Mouse (Mus musculus) ES-Bruce4 (cell line): ENCODE results near the gene Vangl2. TPM values are rescaled to one million over a fixed set of nuclear protein-coding genes. Genes with fewer than 3 reads are reported as not detected.

Experiments
- H3K27ac ChIP-seq: 2 replicates; pipeline ENCODE4 v1.5.1; 2012; ENCODE audit warnings: low read length, inconsistent platforms; ENCODE audit not compliant: insufficient read depth
- H3K27me3 ChIP-seq: 2 replicates; pipeline ENCODE4 v1.6.1; 2012; ENCODE audit warnings: mild to moderate bottlenecking, low read length, inconsistent platforms; ENCODE audit not compliant: control insufficient read depth, poor library complexity, insufficient read depth, severe bottlenecking
- H3K36me3 ChIP-seq: 2 replicates; pipeline ENCODE4 v1.6.1; 2012; ENCODE audit warnings: inconsistent platforms, mild to moderate bottlenecking, low read length, moderate library complexity; ENCODE audit not compliant: control insufficient read depth, poor library complexity, insufficient read depth, severe bottlenecking
- H3K4me1 ChIP-seq: one replicate; pipeline ENCODE4 v1.8.1; 2011; ENCODE audit warnings: low read length; ENCODE audit not compliant: control insufficient read depth, insufficient read depth
- H3K4me3 ChIP-seq: 2 replicates; pipeline ENCODE4 v1.5.1; 2011; ENCODE audit warnings: low read depth, mild to moderate bottlenecking, low read length
- H3K9ac ChIP-seq: 2 replicates; pipeline ENCODE4 v1.6.1; 2012; ENCODE audit warnings: low read depth, mild to moderate bottlenecking, inconsistent platforms; ENCODE audit not compliant: poor library complexity, severe bottlenecking
- H3K9me3 ChIP-seq: replicated peaks from 2 replicates; pipeline ENCODE4 v1.6.1; 2012; ENCODE audit warnings: mild to moderate bottlenecking, low read length, inconsistent platforms; ENCODE audit not compliant: control insufficient read depth, poor library complexity, insufficient read depth, severe bottlenecking
- CTCF ChIP-seq: IDR thresholded peaks from one replicate; pipeline ENCODE4 v1.8.1; 2011; ENCODE audit warnings: low read depth, low read length
- EP300 ChIP-seq: IDR thresholded peaks from 2 replicates; pipeline ENCODE4 v1.6.1; 2011; ENCODE audit warnings: low read depth, low read length; ENCODE audit not compliant: insufficient read depth
- POLR2A ChIP-seq: IDR thresholded peaks from one replicate; pipeline ENCODE4 v1.8.1; 2011; ENCODE audit warnings: low read length; ENCODE audit not compliant: insufficient read depth
- polyA plus RNA-seq: library from polyadenylated mRNA; stranded (reverse); fragments of >200 nt; gene quantifications from 2 replicates; pipeline ENCODE4 v1.2.4, GENCODE M21; 2011; ENCODE audit warnings: low read depth; ENCODE audit not compliant: missing spikeins, insufficient read depth, insufficient read length

Gene Vangl2
- polyA plus RNA-seq, 1 experiment, result 29.7 TPM

GRCm38 (mm10) chr1:171966054-171966790 lies 62.0 kb downstream of the Vangl2 start:
- no peak for TF ChIP-seq CTCF
- no peak for TF ChIP-seq EP300
- no peak for TF ChIP-seq POLR2A
- Histone ChIP-seq H3K9ac (no peak overlapping the region), H3K27me3 (no peaks in the 10 kb centered on the region), H3K9me3 (no peaks in the 10 kb centered on the region), H3K4me1 (peaks cover 2% of the 10 kb centered on the region), H3K36me3 (no peaks in the 10 kb centered on the region), H3K27ac (no peak overlapping the region), H3K4me3 (no peak overlapping the region)

GRCm38 (mm10) chr1:171963613-171964012 lies 64.6 kb downstream of the Vangl2 start:
- H3K9ac ChIP-seq, result no peak overlapping the region
- H3K9me3 ChIP-seq, result no peaks in the 10 kb centered on the region
- H3K27ac ChIP-seq, result no peak overlapping the region
- H3K4me1 ChIP-seq, result peaks cover 2% of the 10 kb centered on the region
- TF ChIP-seq CTCF, result no peak
- no peak for TF ChIP-seq POLR2A
- no peak for TF ChIP-seq EP300
- H3K36me3 ChIP-seq, result no peaks in the 10 kb centered on the region
- no peak overlapping the region for H3K4me3 ChIP-seq
- H3K27me3 ChIP-seq, result no peaks in the 10 kb centered on the region

GRCm38 (mm10) chr1:171961704-171962103 lies 66.5 kb downstream of the Vangl2 start:
- TF ChIP-seq EP300 (no peak), CTCF (no peak), POLR2A (no peak)

DNA sequence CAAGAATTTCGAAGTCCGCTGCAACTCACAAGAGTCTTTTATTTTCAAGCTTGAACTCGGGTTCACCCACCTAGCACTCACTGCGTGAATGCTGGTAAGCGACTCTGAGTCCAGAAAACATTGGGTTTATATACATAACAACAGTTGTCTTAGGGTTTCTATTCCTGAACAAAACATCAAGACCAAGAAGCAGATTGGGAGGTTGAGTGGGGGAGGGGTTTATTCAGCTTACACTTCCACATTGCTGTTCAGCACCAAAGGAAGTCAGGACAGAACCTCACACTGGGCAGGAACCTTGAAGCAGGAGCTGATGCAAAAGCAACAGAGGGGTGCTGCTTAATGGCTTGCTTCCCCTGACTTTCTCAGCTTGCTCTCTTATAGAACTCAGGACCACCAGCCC lies 67.5 kb downstream of the Vangl2 start:
- H3K9me3 ChIP-seq, result no peaks in the 10 kb centered on the region
- TF ChIP-seq EP300, result 0 out of 2 replicates have a peak, but pooled peaks have one; percentile 6
- TF ChIP-seq CTCF, result no peak
- TF ChIP-seq POLR2A, result no peak

More at GRCm38 (mm10) chr1:171961704-171962103, 66.5 kb downstream of the Vangl2 start:
- Histone ChIP-seq H3K27ac (no peak overlapping the region), H3K9me3 (no peaks in the 10 kb centered on the region), H3K27me3 (no peaks in the 10 kb centered on the region), H3K36me3 (no peaks in the 10 kb centered on the region), H3K4me1 (peaks cover 2% of the 10 kb centered on the region), H3K4me3 (no peak overlapping the region), H3K9ac (no peak overlapping the region)

DNA sequence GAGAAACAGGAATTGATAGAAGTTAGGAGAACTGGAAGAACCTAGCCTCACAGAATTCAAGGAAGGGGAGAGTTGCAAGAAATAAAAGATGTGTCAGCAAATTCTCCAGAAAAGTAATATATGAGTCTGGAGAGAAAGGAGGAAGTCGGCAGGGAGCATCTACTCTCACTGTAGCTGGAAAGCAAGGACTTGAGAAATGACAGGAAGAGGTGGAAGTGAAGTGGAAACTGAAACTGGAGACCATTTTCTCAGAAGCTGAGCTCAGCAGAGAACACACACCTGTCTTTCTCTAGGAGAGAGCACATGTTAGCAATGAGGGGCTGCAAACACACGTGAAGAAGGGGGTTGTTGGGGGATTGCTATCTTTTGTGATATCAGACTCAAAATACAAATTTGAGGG lies 70.8 kb downstream of the Vangl2 start:
- Histone ChIP-seq H3K27me3 (no peaks in the 10 kb centered on the region), H3K4me1 (peaks cover 2% of the 10 kb centered on the region)

More for the DNA sequence above, 67.5 kb downstream of the Vangl2 start:
- no peaks in the 10 kb centered on the region for H3K27me3 ChIP-seq
- no peak overlapping the region for H3K27ac ChIP-seq
- no peaks in the 10 kb centered on the region for H3K36me3 ChIP-seq
- H3K9ac ChIP-seq, result no peak overlapping the region
- H3K4me1 ChIP-seq, result peaks cover 2% of the 10 kb centered on the region
- no peak overlapping the region for H3K4me3 ChIP-seq

DNA sequence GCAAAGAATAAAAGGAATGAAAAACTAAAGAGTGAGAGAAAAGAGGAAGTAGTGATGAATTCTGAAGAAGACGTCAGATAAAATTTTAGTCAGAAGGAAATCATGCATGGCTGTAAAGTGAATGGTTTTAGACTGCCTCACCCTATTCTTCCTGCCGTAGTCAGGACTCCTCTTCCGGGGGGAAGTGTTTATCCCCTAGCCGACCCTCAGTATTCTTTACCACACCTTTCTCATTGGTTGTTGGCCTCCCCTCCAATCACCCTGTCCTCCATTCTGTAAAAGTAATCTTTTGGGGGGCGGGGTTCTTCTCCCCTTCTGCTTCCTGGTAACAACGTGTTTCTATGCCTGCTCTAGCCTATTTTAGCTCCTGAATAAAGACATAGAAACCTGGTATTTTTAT lies 73.2 kb downstream of the Vangl2 start:
- Histone ChIP-seq H3K9me3 (no peaks in the 10 kb centered on the region; the same call in 1 of the 2 replicates), H3K27me3 (no peaks in the 10 kb centered on the region), H3K4me1 (no peaks in the 10 kb centered on the region), H3K36me3 (no peaks in the 10 kb centered on the region), H3K9ac (no peak overlapping the region), H3K27ac (no peak overlapping the region), H3K4me3 (no peak overlapping the region)
- no peak for TF ChIP-seq CTCF
- TF ChIP-seq EP300, result no peak
- no peak for TF ChIP-seq POLR2A

More for the DNA sequence above, 70.8 kb downstream of the Vangl2 start:
- Histone ChIP-seq H3K9me3 (no peaks in the 10 kb centered on the region), H3K9ac (no peak overlapping the region), H3K36me3 (no peaks in the 10 kb centered on the region), H3K4me3 (no peak overlapping the region), H3K27ac (no peak overlapping the region)
- TF ChIP-seq CTCF (no peak), EP300 (no peak), POLR2A (no peak)

Other genes with a start within 250 kb of the Vangl2 start
- not detected in 2 replicates for gene Cd84, start 188.7 kb downstream of the Vangl2 start, polyA plus RNA-seq
- gene Gm10521, start 132.8 kb downstream of the Vangl2 start, polyA plus RNA-seq, result not detected in 2 replicates
- gene Slamf6, start 110.9 kb downstream of the Vangl2 start, polyA plus RNA-seq, result not detected in 2 replicates
- not detected in 2 replicates for gene Nhlh1, start 29.1 kb upstream of the Vangl2 start, polyA plus RNA-seq
- 161 and 163 TPM in 2 replicates for gene Copa, start 54.1 kb upstream of the Vangl2 start, polyA plus RNA-seq
- gene Ncstn, start 54.4 kb upstream of the Vangl2 start, polyA plus RNA-seq, result 54.2 and 56.2 TPM in 2 replicates
- 82.0 and 83.8 TPM in 2 replicates for gene Pex19, start 98.3 kb upstream of the Vangl2 start, polyA plus RNA-seq
- 98.6 and 103 TPM in 2 replicates for gene Dcaf8, start 119.6 kb upstream of the Vangl2 start, polyA plus RNA-seq
- 61.0 and 62.6 TPM in 2 replicates for gene Pea15a, start 178.4 kb upstream of the Vangl2 start, polyA plus RNA-seq
- gene Casq1, start 191.4 kb upstream of the Vangl2 start, polyA plus RNA-seq, result 1.7 and 1.8 TPM in 2 replicates
- not detected in 2 replicates for gene Atp1a4, start 230.0 kb upstream of the Vangl2 start, polyA plus RNA-seq
- 35.4 and 35.8 TPM in 2 replicates for gene Igsf8, start 233.2 kb upstream of the Vangl2 start, polyA plus RNA-seq